Mouse (Mus musculus) mouse embryonic stem cell (cell line): ENCODE measurements around the gene Med15.

ENCODE experiments used
- in situ Hi-C, 2 experiments: fragments of 300-500 bp; cut with MboI; formaldehyde crosslinking; loops; 1 replicate in 1 of 2; 3 replicates in 1 of 2; pipeline ENCODE4 v1.14.3; 2019 to 2020; ENCODE audit warnings: low sequenced_read_pairs in 2 of 2, low pct_unique_long_range_greater_than_20kb in 1 of 2, mixed read lengths in 1 of 2; ENCODE audit not compliant: unreplicated experiment in 1 of 2

The Med15 gene

GRCm38 (mm10) chr16:17669886-17670285, 62.8 kb downstream of the Med15 start:
- in situ Hi-C loops: no loop called here

- in situ Hi-C loops: no loop called here
These were observed 67.1 kb downstream of the Med15 start for GRCm38 (mm10) chr16:17665568-17665967.

GRCm38 (mm10) chr16:17656212-17656871, 76.3 kb downstream of the Med15 start:
- in situ Hi-C loops: no loop called here

GRCm38 (mm10) chr16:17654188-17654795, 78.4 kb downstream of the Med15 start:
- in situ Hi-C loops: no loop called here

GRCm38 (mm10) chr16:17653601-17654000, 79.1 kb downstream of the Med15 start:
- in situ Hi-C loops: no loop called here

GRCm38 (mm10) chr16:17652607-17653006, 80.1 kb downstream of the Med15 start:
- in situ Hi-C loops: no loop called here

GRCm38 (mm10) chr16:17650711-17651110, 82.0 kb downstream of the Med15 start:
- in situ Hi-C loops: no loop called here

- in situ Hi-C loops: no loop called here
These were observed 82.6 kb downstream of the Med15 start for GRCm38 (mm10) chr16:17649925-17650605.

- in situ Hi-C loops: no loop called here
These were observed 84.9 kb downstream of the Med15 start for GRCm38 (mm10) chr16:17647566-17648340.

- in situ Hi-C loops: no loop called here
These were observed 85.5 kb downstream of the Med15 start for GRCm38 (mm10) chr16:17647156-17647555.

GRCm38 (mm10) chr16:17646310-17647114, 86.2 kb downstream of the Med15 start, which contains the start of gene Ccdc74a:
TSS of gene Ccdc74a (plus strand) at chr16:17646470.
- in situ Hi-C loops: no loop called here

GRCm38 (mm10) chr16:17643437-17643990, 89.2 kb downstream of the Med15 start:
- in situ Hi-C loops: no loop called here

GRCm38 (mm10) chr16:17642311-17642710, 90.4 kb downstream of the Med15 start:
- in situ Hi-C loops: no loop called here

GRCm38 (mm10) chr16:17641301-17641700, 91.4 kb downstream of the Med15 start:
- in situ Hi-C loops: no loop called here

- in situ Hi-C loops: no loop called here
These were observed 92.0 kb downstream of the Med15 start for GRCm38 (mm10) chr16:17640706-17641105.

- in situ Hi-C loops: no loop called here
These were observed 92.7 kb downstream of the Med15 start for GRCm38 (mm10) chr16:17639951-17640350.

GRCm38 (mm10) chr16:17639081-17639480, 93.6 kb downstream of the Med15 start:
- in situ Hi-C loops: no loop called here

GRCm38 (mm10) chr16:17638036-17638628, 94.6 kb downstream of the Med15 start:
- in situ Hi-C loops: no loop called here
